Mouse (Mus musculus) stomach, postnatal 0 days (tissue): ENCODE data around the gene Rubcnl. TPM values are rescaled to one million over a fixed set of nuclear protein-coding genes. Genes with fewer than 3 reads are reported as not detected.

Experiments used
- ATAC-seq: fragments of 200-750 bp; cut with Nextera tagmentation; 2 replicates; pipeline ENCODE4 v1.8.0; 2017; ENCODE audit not compliant: low FRiP score, low TSS enrichment
- DNase-seq: peaks from one replicate; pipeline ENCODE4 v3.0.0-alpha.2; 2016; ENCODE audit warnings: low spot score
- H3K27ac ChIP-seq: fragments of 300-500 bp; sonication (generic); replicated peaks from 2 replicates; pipeline ENCODE4 v1.5.1; 2014; ENCODE audit warnings: mild to moderate bottlenecking, control low read depth
- H3K27me3 ChIP-seq: fragments of 300-500 bp; sonication (generic); 2 replicates; pipeline ENCODE4 v1.6.1; 2014; ENCODE audit warnings: low read length; ENCODE audit not compliant: control insufficient read depth, insufficient read depth
- H3K36me3 ChIP-seq: fragments of 300-500 bp; sonication (generic); 2 replicates; pipeline ENCODE4 v1.6.1; 2014; ENCODE audit warnings: low read length, mixed read lengths; ENCODE audit not compliant: control insufficient read depth, insufficient read depth
- H3K4me1 ChIP-seq: fragments of 300-500 bp; sonication (generic); replicated peaks from 2 replicates; pipeline ENCODE4 v1.6.1; 2014; ENCODE audit warnings: antibody characterized with exemption; ENCODE audit not compliant: control insufficient read depth, insufficient read depth
- H3K4me2 ChIP-seq: fragments of 300-500 bp; sonication (generic); replicated peaks from 2 replicates; pipeline ENCODE4 v1.6.1; 2014; ENCODE audit warnings: low read depth, mild to moderate bottlenecking, control low read depth, moderate library complexity
- H3K4me3 ChIP-seq: fragments of 300-500 bp; sonication (generic); 2 replicates; pipeline ENCODE4 v1.5.1; 2014; ENCODE audit warnings: low read depth, low read length, control low read depth
- H3K9ac ChIP-seq: fragments of 300-500 bp; sonication (generic); 2 replicates; pipeline ENCODE4 v1.6.1; 2014; ENCODE audit warnings: mild to moderate bottlenecking, low read length, control low read depth, mixed read lengths
- H3K9me3 ChIP-seq: fragments of 300-500 bp; sonication (generic); 2 replicates; pipeline ENCODE4 v1.6.1; 2016; ENCODE audit warnings: low read length; ENCODE audit not compliant: control insufficient read depth
- CTCF ChIP-seq: IDR thresholded peaks from 2 replicates; pipeline ENCODE4 v1.5.1; 2016; ENCODE audit warnings: antibody characterized with exemption, low read depth, mild to moderate bottlenecking, moderate library complexity
- EP300 ChIP-seq: optimal IDR thresholded peaks from 2 replicates; pipeline ENCODE3; 2016; ENCODE audit warnings: antibody characterized with exemption
- WGBS: fragments of 180-500 bp; shearing (Covaris S2); extraction: QIAGEN DNeasy Blood & Tissue Kit; methylation state at CpG from one replicate; pipeline ENCODE4 v1.1.7; 2014; 5-methylcytosine and 5-hydroxymethylcytosine counted together
- polyA plus RNA-seq: library from polyadenylated mRNA; unstranded; fragments of >200 nt; fragmentation: Nextera tagmentation; extraction: Ambion mirVana; gene quantifications from 2 replicates; pipeline ENCODE4 v1.2.1, GENCODE M21; 2015

The Rubcnl gene
- polyA plus RNA-seq, 1 experiment from 2014 or later: 0.27 TPM

DNA sequence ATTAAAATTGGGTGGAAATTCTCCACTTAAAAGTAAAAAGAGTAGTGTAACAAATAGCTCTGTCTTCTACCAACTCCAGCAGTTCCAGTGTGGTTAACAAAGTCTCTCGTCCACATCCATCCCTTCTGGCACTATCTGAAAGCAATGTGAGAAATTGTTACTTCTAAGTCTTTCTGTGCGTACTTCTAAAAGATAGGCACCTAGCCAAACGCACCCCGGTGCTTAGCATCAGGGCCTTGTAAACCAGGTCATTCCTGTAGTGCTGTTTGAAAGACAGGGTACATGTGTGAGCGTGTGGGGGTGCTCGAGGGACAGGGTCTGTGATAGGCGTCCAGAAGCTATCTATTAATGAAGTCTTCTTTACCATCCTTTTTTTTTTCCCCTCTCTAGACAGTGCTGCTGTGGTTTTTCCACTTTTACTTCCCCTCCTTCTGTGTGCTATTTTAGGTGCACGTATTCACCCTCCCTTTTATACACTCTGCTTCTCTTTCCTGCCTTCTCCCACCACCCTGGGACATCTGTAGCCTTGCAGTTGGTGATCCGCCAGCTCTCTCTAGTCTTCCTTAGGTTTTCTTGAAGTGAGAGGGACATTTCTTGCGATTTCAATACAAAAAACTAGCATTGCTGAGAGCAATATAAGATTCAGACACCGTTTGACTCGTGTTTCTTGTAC lies 4.9 kb downstream of the Rubcnl start:
- Histone ChIP-seq H3K9me3 (no peaks in the 10 kb centered on the region), H3K4me1 (no peaks in the 10 kb centered on the region), H3K9ac (no peak overlapping the region), H3K27ac (no peak overlapping the region), H3K4me2 (no peak overlapping the region), H3K27me3 (no peaks in the 10 kb centered on the region), H3K36me3 (no peaks in the 10 kb centered on the region), H3K4me3 (no peak overlapping the region)
- WGBS: 75% methylated on average over 12 of the region's 12 CpGs
- DNase-seq: no peak
- no peak for ATAC-seq
- TF ChIP-seq CTCF (no peak), EP300 (no peak)

DNA sequence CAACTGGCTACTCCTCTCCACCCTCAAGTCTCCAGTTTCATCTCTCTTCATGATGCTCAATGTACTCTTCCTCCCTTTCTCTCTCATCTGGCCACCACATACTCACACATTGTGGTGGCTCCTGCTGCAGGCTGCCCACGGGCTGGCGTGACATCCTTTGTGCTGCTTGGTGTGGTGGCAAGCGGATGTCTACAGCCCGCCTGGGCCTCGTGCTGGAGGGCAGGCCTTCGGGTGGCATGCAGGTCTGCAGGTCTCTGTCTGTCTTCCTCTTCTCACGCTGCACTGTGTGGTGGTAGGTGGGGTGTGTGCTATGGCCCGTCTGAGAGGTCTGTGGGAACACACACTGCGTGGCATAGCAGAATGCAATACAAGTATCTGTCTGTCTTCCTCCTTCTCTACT lies 6.7 kb downstream of the Rubcnl start:
- Histone ChIP-seq H3K4me3 (no peak overlapping the region), H3K9ac (no peak overlapping the region), H3K27ac (no peak overlapping the region), H3K4me2 (no peak overlapping the region), H3K4me1 (no peaks in the 10 kb centered on the region), H3K9me3 (no peaks in the 10 kb centered on the region), H3K36me3 (no peaks in the 10 kb centered on the region), H3K27me3 (no peaks in the 10 kb centered on the region)
- no peak for TF ChIP-seq CTCF
- TF ChIP-seq EP300: no peak
- DNase-seq: no peak
- WGBS: 92% methylated on average over 9 of the region's 9 CpGs
- no peak for ATAC-seq

DNA sequence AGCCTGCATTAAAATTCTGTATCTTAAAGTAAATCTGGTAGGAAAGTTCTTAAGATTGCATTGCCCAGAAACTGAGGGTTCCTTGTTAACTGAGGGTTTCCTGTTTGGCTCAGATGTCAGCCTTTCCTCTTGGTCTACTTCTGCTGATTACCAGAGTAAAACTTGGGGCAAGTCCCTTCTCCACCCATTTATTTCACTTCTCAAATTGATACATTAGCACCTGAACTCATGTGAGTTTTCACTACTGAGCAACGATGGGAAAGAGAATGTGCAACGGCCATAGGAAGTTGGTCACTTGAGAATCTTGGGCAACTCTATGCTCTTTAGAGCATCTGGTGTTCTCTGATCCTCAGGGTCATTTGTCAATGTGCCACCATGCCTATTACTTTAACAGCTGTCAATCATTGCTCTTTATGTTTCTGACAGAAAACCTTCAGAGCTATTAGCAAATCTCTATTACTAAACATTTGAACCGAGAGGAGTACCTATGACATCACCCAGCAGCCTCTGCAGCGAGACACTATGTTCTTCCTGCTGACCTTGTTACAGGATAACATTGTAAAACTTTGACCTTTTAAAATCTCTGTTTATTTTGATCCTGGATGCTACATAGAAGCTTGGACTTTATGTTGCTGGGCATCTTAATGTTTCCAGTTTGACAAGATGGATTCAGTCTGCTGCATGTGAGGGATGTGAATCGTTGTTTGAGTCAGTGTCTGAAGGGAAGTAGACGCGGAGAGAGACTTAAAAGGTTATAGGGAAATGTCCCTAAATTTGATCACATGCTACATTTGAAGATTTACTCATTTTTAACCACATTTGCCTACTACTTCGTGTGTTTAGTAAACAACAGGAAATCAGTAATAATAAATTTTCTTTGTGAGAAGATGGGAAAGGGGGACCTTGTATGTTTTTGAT lies 9.2 kb downstream of the Rubcnl start:
- Histone ChIP-seq H3K9me3 (no peaks in the 10 kb centered on the region), H3K4me3 (no peak overlapping the region), H3K36me3 (no peaks in the 10 kb centered on the region), H3K9ac (no peak overlapping the region), H3K27me3 (no peaks in the 10 kb centered on the region), H3K4me1 (no peaks in the 10 kb centered on the region), H3K27ac (no peak overlapping the region), H3K4me2 (no peak overlapping the region)
- WGBS: 69% methylated on average over 8 of the region's 8 CpGs
- ATAC-seq: no peak
- TF ChIP-seq CTCF: no peak
- no peak for TF ChIP-seq EP300
- no peak for DNase-seq

DNA sequence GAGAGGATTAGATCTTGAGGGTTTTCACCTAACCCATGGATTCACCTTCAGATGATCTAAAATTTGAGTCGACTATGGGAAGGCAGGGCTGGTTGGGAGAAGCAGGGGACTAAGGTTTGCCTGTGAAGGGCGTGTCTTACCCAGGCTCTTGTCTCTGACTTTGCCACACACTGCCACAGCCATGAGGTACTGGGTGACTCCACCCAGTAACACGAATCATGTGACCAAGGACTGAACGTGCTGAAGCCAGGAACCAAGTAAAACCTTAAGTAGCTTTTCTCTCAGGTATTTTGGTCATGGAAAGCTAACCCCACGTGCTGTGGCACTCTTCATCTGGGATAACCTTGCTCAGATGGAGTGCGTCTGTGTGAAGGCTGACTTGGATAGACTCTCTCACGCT lies 14.9 kb downstream of the Rubcnl start:
- no peak overlapping the region for H3K4me2 ChIP-seq
- no peak for DNase-seq
- no peaks in the 10 kb centered on the region for H3K27me3 ChIP-seq
- 63% methylated on average over 7 of the region's 7 CpGs for WGBS
- no peaks in the 10 kb centered on the region for H3K4me1 ChIP-seq
- no peaks in the 10 kb centered on the region for H3K9me3 ChIP-seq
- H3K9ac ChIP-seq: no peak overlapping the region
- no peaks in the 10 kb centered on the region for H3K36me3 ChIP-seq
- no peak overlapping the region for H3K4me3 ChIP-seq
- no peak for ATAC-seq
- TF ChIP-seq CTCF: no peak
- H3K27ac ChIP-seq: no peak overlapping the region

DNA sequence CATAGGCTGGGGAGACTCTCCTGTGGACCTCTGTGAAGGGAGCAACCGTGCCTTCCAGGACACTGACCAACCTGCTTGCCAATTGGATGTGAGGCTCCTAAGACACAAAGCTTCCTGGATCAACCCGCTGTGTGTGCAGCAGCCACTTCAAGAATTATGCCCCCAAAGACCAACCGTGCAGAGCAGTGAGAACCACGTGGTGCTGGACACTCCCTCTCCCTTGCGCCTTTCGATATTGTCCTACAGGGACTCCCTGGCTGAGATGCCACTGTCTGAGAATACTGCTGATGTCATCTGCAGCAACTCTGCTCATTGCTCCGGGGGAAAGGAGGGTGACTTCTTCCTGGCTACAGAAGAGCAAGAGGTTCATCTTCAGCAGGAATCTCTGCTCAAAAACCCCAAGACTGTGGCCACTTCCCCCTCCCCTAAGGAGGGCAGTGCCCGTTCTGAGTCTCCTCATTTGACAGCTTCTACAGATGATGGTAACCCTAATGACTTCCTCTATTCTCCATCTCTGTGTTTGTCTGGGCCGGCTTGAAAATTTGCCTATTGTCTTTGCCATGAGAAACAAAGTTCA lies 16.3 kb downstream of the Rubcnl start:
- Histone ChIP-seq H3K4me2 (no peak overlapping the region), H3K4me3 (no peak overlapping the region), H3K27me3 (no peaks in the 10 kb centered on the region), H3K9ac (no peak overlapping the region), H3K9me3 (no peaks in the 10 kb centered on the region), H3K4me1 (no peaks in the 10 kb centered on the region), H3K27ac (no peak overlapping the region), H3K36me3 (no peaks in the 10 kb centered on the region)
- DNase-seq (no peak), ATAC-seq (no peak)
- WGBS: 70% methylated on average over 9 of the region's 9 CpGs
- TF ChIP-seq EP300: no peak
- TF ChIP-seq CTCF: no peak

DNA sequence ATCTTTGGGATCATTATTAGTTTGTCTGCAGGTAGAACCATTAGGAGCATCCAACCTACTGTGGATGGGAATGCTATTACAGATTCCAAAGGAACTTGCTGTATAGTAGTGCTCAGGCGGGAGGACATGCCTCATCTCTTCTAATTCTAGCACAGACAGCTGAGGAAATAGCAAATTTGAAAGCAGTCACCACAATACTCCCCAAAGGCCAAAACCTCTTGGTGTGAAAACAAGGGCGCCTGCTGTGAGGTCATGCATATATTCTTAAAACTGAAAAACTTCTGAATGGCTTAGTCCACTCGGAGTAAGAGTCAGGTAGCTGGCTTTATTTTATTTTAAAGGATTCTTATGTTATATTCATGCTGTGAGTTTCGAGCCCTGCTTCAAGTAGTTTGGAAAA lies 16.9 kb downstream of the Rubcnl start:
- DNase-seq: no peak
- no peaks in the 10 kb centered on the region for H3K4me1 ChIP-seq
- H3K4me3 ChIP-seq: no peak overlapping the region
- H3K9me3 ChIP-seq: no peaks in the 10 kb centered on the region
- no peak overlapping the region for H3K27ac ChIP-seq
- WGBS: 82% methylated on average over 4 of the region's 4 CpGs
- H3K36me3 ChIP-seq: no peaks in the 10 kb centered on the region
- H3K4me2 ChIP-seq: no peak overlapping the region
- no peak for TF ChIP-seq EP300
- TF ChIP-seq CTCF: no peak
- no peak overlapping the region for H3K9ac ChIP-seq
- H3K27me3 ChIP-seq: no peaks in the 10 kb centered on the region
- no peak for ATAC-seq
